Mouse (Mus musculus) gastrocnemius, adult 18-20 months (tissue): ENCODE results near the gene Adamts14. TPM values are rescaled to one million over a fixed set of nuclear protein-coding genes. Genes with fewer than 3 reads are reported as not detected.

Experiments
- DNase-seq: peaks from one replicate; pipeline ENCODE4 v3.0.0; 2021; ENCODE audit warnings: low spot score
- total RNA-seq, 2 experiments: library from RNA; stranded (reverse); gene quantifications; 2 replicates each; pipeline ENCODE4 v1.2.3; 2021

Gene Adamts14
- total RNA-seq, 2 experiments from 2014 or later: 0.88 to 1.2 TPM

GRCm38 (mm10) chr10:61234319-61234718, 38.9 kb downstream of the Adamts14 start:
- DNase-seq: no peak

- DNase-seq: peak; percentile 25
Measured at GRCm38 (mm10) chr10:61232858-61233567, 40.2 kb downstream of the Adamts14 start.

DNA sequence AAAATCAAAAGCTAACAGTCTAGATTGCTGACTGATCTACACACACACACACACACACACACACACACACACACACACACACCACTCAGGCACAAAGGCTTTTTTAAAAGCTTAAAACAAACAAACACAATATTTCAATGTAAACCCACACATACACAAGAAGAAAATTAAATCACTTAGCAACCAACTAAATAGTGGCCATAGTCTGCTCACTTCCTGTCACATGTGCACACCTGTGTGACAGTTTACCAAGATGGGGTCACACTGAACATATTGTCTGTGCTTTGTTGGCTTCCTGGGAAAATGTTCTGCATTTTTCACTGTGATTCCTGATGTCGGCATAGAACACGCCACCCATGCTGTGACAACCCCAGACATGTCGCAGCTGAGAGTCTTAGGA, 41.5 kb downstream of the Adamts14 start:
- DNase-seq: no peak

DNA sequence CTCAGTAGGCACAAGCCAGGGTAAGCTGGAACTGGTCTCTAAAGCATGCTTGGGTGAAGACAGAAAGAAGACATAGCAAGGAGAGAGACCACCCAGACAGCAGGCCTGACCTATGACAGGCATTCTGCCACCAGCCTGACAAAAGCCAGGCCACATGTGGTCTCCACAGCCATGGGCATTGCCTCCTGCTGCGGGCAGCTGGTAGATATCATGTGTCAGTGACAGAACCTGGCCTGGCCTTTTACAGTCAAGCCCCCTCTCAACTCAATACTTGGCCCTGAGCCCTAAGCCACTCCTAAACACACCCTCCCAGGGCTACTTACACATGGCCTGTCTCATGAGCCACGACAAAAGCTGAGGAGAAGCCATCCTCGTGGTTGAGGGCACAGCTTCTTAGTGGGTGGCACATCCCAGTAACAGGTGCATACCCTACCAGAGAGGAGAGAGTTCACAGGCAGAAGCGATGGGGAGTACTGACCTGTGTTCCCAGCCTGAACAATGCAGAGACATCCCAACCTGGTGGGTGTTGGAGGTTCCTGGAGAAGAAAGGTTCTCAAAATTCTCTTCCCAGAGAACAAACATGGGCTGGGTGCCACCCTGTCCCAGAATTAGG, 46.3 kb downstream of the Adamts14 start:
- DNase-seq: no peak

- DNase-seq: no peak
Measured at GRCm38 (mm10) chr10:61225694-61226093, 47.5 kb downstream of the Adamts14 start.

DNA sequence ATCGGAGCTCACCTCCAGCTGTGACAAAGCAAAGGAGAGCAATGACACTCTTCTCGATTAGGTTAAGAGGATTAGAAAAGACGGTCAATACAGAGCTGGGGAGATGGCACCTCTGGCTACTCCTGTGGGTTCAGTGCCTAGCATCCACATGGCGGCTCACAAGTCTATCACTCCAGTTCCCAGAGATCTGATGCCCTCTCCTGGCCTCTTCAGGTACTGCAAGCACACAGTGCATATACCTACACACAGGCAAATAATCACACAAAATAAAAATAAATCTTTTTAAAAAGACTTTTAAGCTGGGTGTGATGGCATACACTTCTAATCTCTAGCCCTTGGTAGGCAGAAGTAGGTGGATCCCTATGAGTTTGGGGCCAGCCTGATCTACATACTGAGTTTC, 53.9 kb downstream of the Adamts14 start:
- DNase-seq: no peak

GRCm38 (mm10) chr10:61216163-61216562, 57.1 kb downstream of the Adamts14 start:
- DNase-seq: no peak

DNA sequence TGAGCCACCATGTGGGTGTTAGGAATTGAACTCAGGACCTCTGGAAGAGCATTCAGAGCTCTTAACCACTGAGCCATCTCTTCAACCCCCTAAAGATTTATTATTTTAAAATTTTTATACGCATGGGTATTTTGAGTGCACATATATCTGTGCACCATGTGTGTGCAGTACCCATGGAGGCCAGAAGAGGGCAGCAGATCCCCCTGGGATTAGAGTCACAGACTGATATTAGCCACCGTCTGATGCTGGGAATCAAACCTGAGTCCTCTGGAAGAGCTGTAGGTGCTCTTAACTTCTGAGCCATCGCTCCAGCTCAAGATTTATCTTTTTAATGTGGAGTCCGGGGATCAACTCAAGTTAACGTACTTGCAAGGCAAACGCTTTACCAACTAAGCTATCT, 57.6 kb downstream of the Adamts14 start:
- no peak for DNase-seq

- DNase-seq: no peak
Measured at GRCm38 (mm10) chr10:61212817-61213216, 60.4 kb downstream of the Adamts14 start.

DNA sequence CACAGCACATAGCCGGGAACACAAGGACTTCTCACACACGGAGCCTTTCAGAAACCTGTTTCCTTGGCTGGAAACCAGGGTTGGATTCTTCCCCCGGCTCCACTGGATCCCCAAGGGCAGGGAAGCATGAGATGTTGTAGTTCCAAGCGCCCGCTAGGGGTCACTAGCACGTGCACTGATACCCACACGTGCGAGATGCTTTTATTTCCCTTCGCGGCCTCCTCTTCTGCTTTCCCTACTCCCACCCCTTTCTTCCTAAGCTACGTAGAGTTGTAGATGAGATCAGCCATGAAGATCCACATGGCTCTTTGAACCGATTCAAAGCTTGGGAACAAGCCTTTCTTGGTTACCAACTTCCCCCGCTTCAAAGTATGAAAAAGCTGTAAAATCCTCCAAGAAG, 61.5 kb downstream of the Adamts14 start:
- peak; percentile 62 for DNase-seq

- no peak for DNase-seq
Measured at GRCm38 (mm10) chr10:61211105-61211504, 62.1 kb downstream of the Adamts14 start.

DNA sequence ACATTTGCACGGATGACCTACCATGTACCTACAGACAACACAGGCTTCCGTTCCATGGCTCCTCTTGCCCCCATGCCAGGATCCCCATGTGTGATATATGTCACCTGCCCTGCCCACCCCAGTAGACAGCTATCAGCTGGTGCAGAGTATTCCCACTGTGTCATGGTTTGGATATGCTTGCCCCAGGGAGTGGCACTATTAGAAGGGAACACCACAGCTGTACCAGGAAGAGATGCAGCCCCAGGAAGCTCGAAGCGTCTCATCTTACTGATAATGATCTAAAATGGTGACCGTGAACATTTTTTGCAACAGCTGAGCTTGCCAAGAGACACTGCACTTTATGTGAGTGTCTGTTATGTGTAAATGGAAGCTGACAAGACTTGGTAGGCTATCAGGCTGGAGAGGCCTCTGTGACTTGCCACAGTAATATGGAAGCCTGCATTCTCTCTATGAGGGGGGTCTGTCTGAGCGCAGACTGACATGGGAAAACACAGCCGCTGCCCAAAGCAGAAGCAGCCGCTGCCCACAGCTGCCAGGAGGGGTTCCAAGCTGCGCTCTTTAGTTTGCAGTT, 65.0 kb downstream of the Adamts14 start:
- DNase-seq: no peak

DNA sequence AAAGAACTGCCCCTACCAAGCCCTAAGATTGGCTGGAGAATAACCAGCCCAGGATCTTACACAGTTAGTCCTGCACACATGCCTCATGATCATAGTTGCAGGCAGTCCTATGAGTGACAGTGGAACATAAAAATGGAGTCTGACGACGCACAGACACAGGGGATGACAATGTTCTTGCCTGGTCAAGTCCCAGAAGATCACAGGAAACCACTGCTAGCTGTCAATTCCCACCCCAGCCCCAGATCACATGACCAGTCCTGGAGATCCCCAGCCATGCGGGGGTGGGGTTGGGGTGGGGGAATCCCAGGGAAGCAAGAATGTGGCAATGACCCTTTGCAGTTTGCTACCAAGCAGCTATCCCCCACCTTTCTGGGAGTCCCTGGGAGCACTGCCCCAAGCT, 69.3 kb downstream of the Adamts14 start:
- no peak for DNase-seq

DNA sequence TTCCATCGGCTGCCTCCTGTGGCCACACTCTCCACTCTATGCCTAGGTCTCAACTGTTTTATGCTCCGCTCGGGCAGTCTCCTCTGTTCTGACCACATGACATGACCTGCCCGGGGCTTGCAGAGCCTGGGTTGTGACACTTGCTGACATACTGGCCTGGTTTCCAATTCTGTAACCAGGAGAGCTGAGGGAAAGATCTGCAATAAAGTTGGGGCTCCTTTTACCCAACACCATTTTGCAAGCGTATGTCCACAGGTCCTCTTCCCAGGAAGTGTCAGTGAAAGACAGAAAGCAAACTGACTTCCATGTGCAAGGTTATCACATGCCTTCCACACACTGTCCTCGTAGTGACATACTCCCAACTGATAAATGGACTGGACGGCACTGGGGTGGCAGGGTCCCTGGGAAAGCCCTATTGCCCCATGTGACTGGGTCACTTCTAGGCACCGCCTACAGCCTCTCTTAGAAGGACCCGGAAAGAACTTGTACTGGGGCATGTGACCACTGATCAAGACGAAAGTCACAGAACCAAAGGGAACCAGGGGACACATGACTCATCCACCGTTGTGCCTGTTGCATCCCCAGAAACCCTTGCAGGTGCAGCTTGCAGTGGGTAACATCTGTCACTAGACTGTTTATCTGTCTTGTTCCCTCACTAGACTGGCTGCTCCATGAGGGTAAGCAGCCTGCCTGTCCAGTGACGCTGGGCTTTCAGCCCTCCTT, 71.5 kb downstream of the Adamts14 start:
- no peak for DNase-seq

DNA sequence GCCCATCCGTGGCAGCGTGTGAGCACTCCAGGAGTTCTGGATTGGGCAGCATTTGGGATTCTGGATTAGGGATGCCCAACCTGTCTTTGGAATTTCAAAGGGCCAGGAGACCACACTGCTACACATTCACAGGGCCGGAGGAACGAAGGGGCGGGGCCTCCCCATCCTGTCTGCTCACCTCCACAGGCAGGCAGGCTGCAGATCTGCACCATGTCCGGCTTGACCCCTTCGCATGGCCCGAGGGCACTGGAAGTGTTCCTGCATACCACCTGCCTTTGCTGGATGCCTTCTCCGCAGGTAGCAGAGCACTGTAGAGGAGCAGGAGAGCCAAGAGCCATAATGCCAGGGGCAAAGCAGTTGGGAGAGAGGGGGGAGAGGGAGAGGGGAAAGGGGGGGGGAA, 72.2 kb downstream of the Adamts14 start:
- no peak for DNase-seq

GRCm38 (mm10) chr10:61200232-61200820, 72.9 kb downstream of the Adamts14 start:
- DNase-seq: no peak

DNA sequence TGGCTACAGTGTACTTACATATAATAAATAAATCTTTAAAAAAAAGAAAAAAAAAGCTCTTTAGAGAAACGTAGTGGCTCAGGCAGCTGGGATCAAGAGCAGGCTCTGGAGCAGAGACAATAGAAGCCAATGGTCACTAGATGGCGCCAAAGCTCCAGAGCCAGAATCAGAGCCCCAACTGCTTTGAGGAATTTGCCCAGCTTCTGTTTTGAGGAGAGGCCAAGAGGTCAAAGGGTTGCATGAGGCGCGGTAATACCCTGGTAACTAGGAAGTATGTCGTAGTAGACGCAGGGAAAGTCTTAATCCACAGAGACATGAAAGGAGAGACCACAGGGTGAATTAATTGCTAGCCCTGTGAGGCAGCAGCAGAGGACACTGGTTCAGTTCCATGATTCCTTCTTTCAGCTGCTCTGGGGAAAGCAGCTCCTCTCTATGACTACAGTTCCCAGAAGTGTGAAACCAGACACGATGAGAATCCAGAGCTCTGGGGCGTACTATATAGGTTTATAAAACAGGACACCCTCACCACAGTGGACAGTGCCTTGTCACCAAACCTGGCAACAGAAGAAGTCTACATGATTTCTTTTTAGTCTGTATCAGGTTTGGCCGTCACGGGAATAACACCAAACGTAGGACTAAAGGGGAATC, 73.5 kb downstream of the Adamts14 start:
- peak; percentile 79 for DNase-seq

DNA sequence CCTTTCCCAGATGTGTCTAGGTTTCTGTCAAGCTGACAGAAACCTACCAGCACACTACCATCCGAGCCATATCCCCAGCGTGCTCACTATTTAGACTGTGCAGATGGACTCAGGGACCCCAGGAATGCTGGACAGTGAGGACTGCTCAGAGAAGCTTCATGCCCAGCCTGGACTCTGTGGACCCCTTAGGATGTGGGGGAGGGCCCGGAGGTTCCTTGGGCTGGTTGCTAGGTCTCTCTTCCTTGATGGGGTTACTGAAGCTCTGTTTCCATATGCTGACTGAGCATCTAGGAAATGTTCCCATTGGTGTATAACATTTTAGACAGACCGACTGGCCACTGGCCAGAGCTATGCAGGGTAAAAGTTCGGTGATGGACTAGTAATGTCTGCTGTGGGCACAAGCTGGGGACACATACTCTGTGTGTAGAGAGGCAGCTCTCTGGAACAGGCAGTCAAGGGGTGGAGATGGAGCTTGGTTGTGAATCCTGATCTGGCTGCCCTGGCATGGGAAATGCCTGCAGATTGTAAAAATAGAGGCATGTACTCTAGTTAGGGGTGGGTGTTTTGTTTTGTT, 77.4 kb downstream of the Adamts14 start:
- no peak for DNase-seq

DNA sequence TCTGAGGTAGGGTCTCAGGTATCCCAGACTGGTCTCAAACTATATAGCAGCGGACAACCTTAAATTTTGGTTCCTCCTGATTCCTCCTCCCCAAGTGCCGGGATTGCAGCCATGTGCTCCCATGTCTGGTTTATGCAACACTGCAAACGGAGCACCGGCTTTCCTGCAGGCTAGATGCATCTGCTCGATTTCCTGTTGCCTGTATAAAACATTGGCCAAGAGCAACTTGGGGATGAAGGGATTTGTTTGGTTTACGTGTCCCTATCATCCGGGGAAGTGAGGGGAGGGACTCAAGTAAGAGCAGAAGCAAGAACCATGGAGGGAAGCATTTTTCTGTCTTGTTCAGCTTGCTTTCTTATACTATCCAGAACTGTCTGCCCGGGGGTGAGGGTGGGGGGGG, 78.0 kb downstream of the Adamts14 start:
- no peak for DNase-seq

DNA sequence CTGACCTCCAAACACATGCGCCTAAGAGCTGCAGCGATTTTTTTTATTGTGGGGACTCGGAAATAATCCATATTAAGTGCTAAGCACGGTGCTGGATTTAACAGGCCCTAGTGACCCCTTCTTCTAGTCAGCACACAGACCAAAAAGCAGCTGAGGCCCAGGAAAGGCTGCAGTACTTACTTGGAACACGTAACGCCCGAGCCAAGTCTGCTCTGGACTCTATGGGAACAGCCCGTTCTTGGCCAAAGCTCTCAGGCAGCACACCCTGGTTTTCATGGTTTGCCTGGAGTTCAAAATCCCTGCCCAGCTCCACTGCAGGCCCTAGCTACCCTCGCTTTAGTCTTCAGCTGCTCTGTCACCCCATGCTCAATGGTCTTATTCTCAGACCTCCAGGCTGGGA, 78.6 kb downstream of the Adamts14 start:
- DNase-seq: peak; percentile 43

DNA sequence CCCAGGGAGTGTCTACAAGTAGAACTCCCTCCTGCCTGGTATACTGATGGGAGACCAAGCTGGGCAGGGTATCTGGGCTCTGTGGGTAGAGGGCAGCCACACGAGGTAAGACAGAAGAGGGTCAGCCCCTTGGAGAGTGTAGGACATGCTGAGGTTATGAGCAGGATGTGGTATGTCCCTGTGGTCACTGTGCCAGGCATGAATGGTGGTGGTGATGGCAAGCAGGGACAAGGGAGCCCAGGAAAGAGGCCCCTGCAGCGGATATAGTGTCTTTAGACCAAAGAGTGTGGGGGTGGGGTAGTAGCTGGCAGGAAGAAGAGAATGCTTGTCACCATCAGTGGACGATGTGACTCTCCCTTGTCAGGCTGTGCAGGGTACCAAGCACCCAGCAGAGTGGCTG, 85.2 kb downstream of the Adamts14 start:
- no peak for DNase-seq
